Mouse (Mus musculus): ENCODE data around the gene Gtf2b. TPM values are rescaled to one million over a fixed set of nuclear protein-coding genes. Genes with fewer than 3 reads are reported as not detected.

The Gtf2b gene
- polyA plus RNA-seq, 1 experiment from 2014 or later = 78.8 TPM

DNA sequence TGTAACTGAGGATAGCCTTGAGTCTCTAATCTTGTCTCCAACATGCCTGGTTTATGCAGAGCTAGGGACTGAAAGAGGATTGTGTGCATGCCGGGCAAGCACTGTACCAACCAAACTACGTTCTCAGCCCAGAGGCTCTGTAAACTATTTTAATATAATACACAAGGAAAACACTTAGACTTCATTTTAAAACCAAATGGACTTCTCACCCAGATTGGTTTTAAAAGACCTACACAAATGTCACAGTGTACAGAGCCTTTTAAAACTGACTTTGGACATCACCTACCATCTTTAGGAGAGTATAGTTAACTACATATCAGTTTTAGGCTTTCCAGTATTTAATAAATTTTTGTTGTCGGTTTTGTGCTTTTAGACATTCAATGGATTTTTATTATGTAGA is 68.1 kb downstream of the Gtf2b start:
- Histone ChIP-seq H3K9me3 (ENCODE audit: control insufficient read depth, low read depth, low read length) (no peaks in the 10 kb centered on the region), H3K27me3 (ENCODE audit: control insufficient read depth, insufficient read depth, low read length) (no peaks in the 10 kb centered on the region), H3K9ac (replicated peaks; ENCODE audit: low read depth, low read length) (no peak overlapping the region), H3K36me3 (ENCODE audit: control insufficient read depth, insufficient read depth, low read length) (peaks cover 14% of the 10 kb centered on the region), H3K4me3 (ENCODE audit: low read depth, low read length) (no peak overlapping the region), H3K4me2 (replicated peaks; ENCODE audit: low read depth, low read length) (no peak overlapping the region), H3K4me1 (ENCODE audit: control insufficient read depth, insufficient read depth, low read length) (no peaks in the 10 kb centered on the region), H3K27ac (ENCODE audit: low read length) (no peak overlapping the region)
- no peak for ATAC-seq (ENCODE audit: insufficient number of reproducible peaks, insufficient read depth, low FRiP score, low read depth)
- 91% methylated on average over 3 of the region's 3 CpGs for WGBS

Other genes starting within 250 kb of the Gtf2b start
- 3.8 and 3.9 TPM in 2 replicates for gene Gbp7, start 234.7 kb upstream of the Gtf2b start, polyA plus RNA-seq (2014; fragmentation: Nextera tagmentation; extraction: Ambion mirVana)
- 1.2 and 1.7 TPM in 2 replicates for gene Gbp3, start 205.0 kb upstream of the Gtf2b start, polyA plus RNA-seq (2014; fragmentation: Nextera tagmentation; extraction: Ambion mirVana)
- gene Gbp2b, start 170.2 kb upstream of the Gtf2b start, polyA plus RNA-seq (2014; fragmentation: Nextera tagmentation; extraction: Ambion mirVana) = not detected in 2 replicates
- gene Gbp2, start 144.4 kb upstream of the Gtf2b start, polyA plus RNA-seq (2014; fragmentation: Nextera tagmentation; extraction: Ambion mirVana) = 3.3 and 3.7 TPM in 2 replicates
- 17.4 and 17.7 TPM in 2 replicates for gene Kyat3, start 64.0 kb upstream of the Gtf2b start, polyA plus RNA-seq (2014; fragmentation: Nextera tagmentation; extraction: Ambion mirVana)
- 57.1 and 57.7 TPM in 2 replicates for gene Pkn2, start 117.0 kb downstream of the Gtf2b start, polyA plus RNA-seq (2014; fragmentation: Nextera tagmentation; extraction: Ambion mirVana)